8 mouse cellular contexts compared by ENCODE assay signal in genomic region chr3:65527691-65528601, GRCm38 (mm10). TPM values are rescaled to one million over a fixed set of nuclear protein-coding genes. Genes with fewer than 3 reads are reported as not detected.
A peak's percentile ranks its signal among the peaks of the same experiment; 100 is the strongest.
DNase-seq lines count a peak whose midpoint lies in the region; ATAC-seq and TF ChIP-seq lines count a peak whose summit lies in the region.

Gene Tiparp, plus strand, starts transcription at chr3:65528410.

- peak within 1 kb of the TSS; percentile 80 to 96 for H3K4me3 ChIP-seq in ES-E14 (ENCODE audit: insufficient read depth in 1 of 2, low read depth in 1 of 2, low read length in 2 of 2, poor library complexity in 1 of 2, severe bottlenecking in 1 of 2)
- H3K4me3 ChIP-seq in forebrain, embryonic 15.5 days, result peak within 1 kb of the TSS; percentile 92
- H3K4me3 ChIP-seq in lung, adult 2 months (replicated peaks; ENCODE audit: extremely low read depth, low read depth, low read length), result peak within 1 kb of the TSS; percentile 90

- in situ Hi-C loops in ES-E14 (cut with MboI; ENCODE audit: low sequenced_read_pairs in 2 of 2, unreplicated experiment in 2 of 2), result no loop called here

- TF ChIP-seq POLR2A in lung, adult 2 months (IDR thresholded peaks at IDR 0.05; ENCODE audit: borderline replicate concordance, extremely low read depth, low read depth, low read length), result peak; percentile 97

- H3K27ac ChIP-seq in ES-E14 (ENCODE audit: insufficient read depth, low read depth, low read length, poor library complexity, severe bottlenecking), result peak within 1 kb of the TSS; percentile 90
- H3K27ac ChIP-seq in forebrain, embryonic 15.5 days (replicated peaks), result peak within 1 kb of the TSS; percentile 99

- intact Hi-C loops in heart, postnatal 25 days (cut with DNase I), result loop anchor here (1.0 to 5.0 kb wide), 4 partner anchors 131 to 402 kb away; partner anchors contain the start of gene Ssr3

- WGBS in forebrain, embryonic 15.5 days, result under 1% methylated on average over 108 of the region's 109 CpGs
- under 1% methylated on average over 101 of the region's 109 CpGs for WGBS in lung, adult 2 months

- H3K27me3 ChIP-seq in forebrain, embryonic 15.5 days, result no peaks in the 10 kb centered on the region

- H3K9ac ChIP-seq in ES-E14 (ENCODE audit: insufficient read depth, low read depth, low read length, poor library complexity, severe bottlenecking), result peak within 1 kb of the TSS; percentile 91
- peak within 1 kb of the TSS; percentile 89 for H3K9ac ChIP-seq in forebrain, embryonic 15.5 days (replicated peaks)

- H3K36me3 ChIP-seq in ES-E14 (ENCODE audit: control insufficient read depth, insufficient read depth, low read length, poor library complexity, severe bottlenecking), result peaks cover 6% of the 10 kb centered on the region; the same call in 1 of the 2 replicates
- H3K36me3 ChIP-seq in forebrain, embryonic 15.5 days, result peaks cover 5% of the 10 kb centered on the region; the same call in 1 of the 2 replicates

- H3K4me2 ChIP-seq in forebrain, embryonic 15.5 days (replicated peaks), result peak within 1 kb of the TSS; percentile 84

- 0 out of 4 replicates have a peak, but pooled peaks cover 2% of the 10 kb centered on the region in 2 experiments for H3K4me1 ChIP-seq in ES-E14 (ENCODE audit: control insufficient read depth in 2 of 2, insufficient read depth in 2 of 2, low read length in 2 of 2, poor library complexity in 1 of 2)
- H3K4me1 ChIP-seq in forebrain, embryonic 15.5 days, result peaks cover 9% of the 10 kb centered on the region
- no peaks in the 10 kb centered on the region; the same call in 1 of the 2 replicates for H3K4me1 ChIP-seq in lung, adult 2 months (ENCODE audit: control insufficient read depth, insufficient read depth, low read length)

- H3K9me3 ChIP-seq in ES-E14 (ENCODE audit: control insufficient read depth, insufficient read depth, low read depth, low read length), result no peaks in the 10 kb centered on the region
- no peaks in the 10 kb centered on the region for H3K9me3 ChIP-seq in forebrain, embryonic 15.5 days

- ATAC-seq in forebrain, embryonic 15.5 days (replicated peaks), result peak; percentile 95
- ATAC-seq in neutrophil, adult 5-6 weeks (ENCODE audit: extremely low read depth, insufficient number of reproducible peaks, low FRiP score, poor library complexity, severe bottlenecking), result peak; percentile 85

- TF ChIP-seq CTCF in lung, adult 2 months (IDR thresholded peaks at IDR 0.05; ENCODE audit: insufficient read depth, low read length), result peak; percentile 18; the same call in 1 of the 2 replicates

- DNase-seq in ES-E14 (ENCODE audit: low read depth, low spot score), result peak; percentile 89
- peak; percentile 87 for DNase-seq in cerebellum, adult 11-12 months
- peak; percentile 87 for DNase-seq in heart, postnatal 25 days (ENCODE audit: low spot score)
- DNase-seq in layer of hippocampus, adult 18-20 months (ENCODE audit: low spot score in 2 of 2), result peak; percentile 84 to 90
- peak; percentile 89 for DNase-seq in lung, adult 2 months
- peak; percentile 88 to 89 for DNase-seq in thymus, adult 18-20 months

TF ChIP-seq in ES-E14, 5 proteins besides CTCF, POLR2A, EP300 and RAD21:
- TF ChIP-seq ZC3H11A (IDR thresholded peaks at IDR 0.05; ENCODE audit: borderline replicate concordance, low read depth, low read length) (no peak), HCFC1 (IDR thresholded peaks at IDR 0.05; ENCODE audit: borderline replicate concordance, insufficient read depth, low read length) (no peak), ZNF384 (IDR thresholded peaks at IDR 0.05; ENCODE audit: low read depth, low read length) (no peak), MAFK (IDR thresholded peaks at IDR 0.05; ENCODE audit: insufficient read depth, low read depth, low read length) (no peak), CHD2 (IDR thresholded peaks at IDR 0.05; ENCODE audit: low read depth, low read length) (no peak)

RNA-seq across cellular contexts. Expression of gene Tiparp, which starts in this region (rescaled TPM):
- 22.8 and 24.6 TPM in 2 replicates for total RNA-seq in ES-E14 (2012; rRNA removed)
- 33.9 and 34.7 TPM in 2 replicates for polyA plus RNA-seq in forebrain, embryonic 15.5 days (2015; fragmentation: Nextera tagmentation; extraction: Ambion mirVana)
- total RNA-seq in heart, postnatal 25 days (2021), result 10 to 100 TPM in 1 of 2 experiments, 1 to 10 TPM in 1; 9.9 to 11.5 TPM
- 10 to 100 TPM; 17.2 to 19.8 TPM for total RNA-seq in layer of hippocampus, adult 18-20 months (2021)
- 4.7 and 5.7 TPM in 2 replicates for polyA plus RNA-seq in lung, adult 2 months (2012; rRNA removed)
- 45.3 and 51.0 TPM in 2 replicates for total RNA-seq in neutrophil, adult 5-6 weeks (2017)

Comparison
In these comparisons a context has a peak if more than half of its experiments do, and no peak if none do; other contexts are left out.
1. Peak in every context shown above with its lines: DNase-seq, ATAC-seq, H3K4me3 ChIP-seq and H3K27ac ChIP-seq.